Mouse (Mus musculus) urinary bladder, postnatal 10 days (tissue): ENCODE measurements around the gene Luzp4.
"Not testable (repeated sequence)": the region's sequence is repeated elsewhere in the genome, so short reads cannot be mapped to it uniquely, and the experiment has no call there.

Experiments used
- DNase-seq: peaks from one replicate; pipeline ENCODE4 v3.0.0; 2022; ENCODE audit warnings: low spot score

Luzp4 gene

GRCm38 (mm10) chrX:148857340-148857739 lies at the start of gene Luzp4:
Gene Luzp4 (plus strand): TSS chrX:148857640.
- not testable (repeated sequence) for DNase-seq

- not testable (repeated sequence) for DNase-seq
Observed at GRCm38 (mm10) chrX:148841801-148842200, 15.6 kb upstream of the Luzp4 start.
